Mouse (Mus musculus) kidney, postnatal 0 days (tissue): Measurements from ENCODE around the gene Cd9. TPM values are rescaled to one million over a fixed set of nuclear protein-coding genes. Genes with fewer than 3 reads are reported as not detected.

ENCODE experiments used
- ATAC-seq: fragments of 200-750 bp; cut with Nextera tagmentation; replicated peaks from 2 replicates; pipeline ENCODE4 v1.8.0; 2017; ENCODE audit warnings: low read depth, moderate number of reproducible peaks, moderate TSS enrichment, moderate library complexity; ENCODE audit not compliant: low FRiP score
- DNase-seq: peaks from one replicate; pipeline ENCODE4 v3.0.0-alpha.2; 2016; ENCODE audit warnings: low spot score
- H3K27ac ChIP-seq: fragments of 300-500 bp; sonication (generic); 2 replicates; pipeline ENCODE4 v1.5.1; 2014; ENCODE audit warnings: mild to moderate bottlenecking
- H3K27me3 ChIP-seq: fragments of 300-500 bp; sonication (generic); 2 replicates; pipeline ENCODE4 v1.6.1; 2014; ENCODE audit warnings: low read length, mixed read lengths; ENCODE audit not compliant: insufficient read depth
- H3K36me3 ChIP-seq: fragments of 300-500 bp; sonication (generic); 2 replicates; pipeline ENCODE4 v1.6.1; 2014; ENCODE audit warnings: low read length, mixed read lengths; ENCODE audit not compliant: insufficient read depth
- H3K4me1 ChIP-seq: fragments of 300-500 bp; sonication (generic); replicated peaks from 2 replicates; pipeline ENCODE4 v1.6.1; 2014; ENCODE audit warnings: antibody characterized with exemption, low read length, mixed read lengths; ENCODE audit not compliant: insufficient read depth
- H3K4me2 ChIP-seq: fragments of 300-500 bp; sonication (generic); 2 replicates; pipeline ENCODE4 v1.6.1; 2014; ENCODE audit warnings: mild to moderate bottlenecking, low read length, moderate library complexity, mixed read lengths
- H3K4me3 ChIP-seq: fragments of 300-500 bp; sonication (generic); replicated peaks from 2 replicates; pipeline ENCODE4 v1.5.1; 2014; ENCODE audit warnings: low read depth, low read length
- H3K9ac ChIP-seq: fragments of 300-500 bp; sonication (generic); 2 replicates; pipeline ENCODE4 v1.6.1; 2014; ENCODE audit warnings: low read depth, low read length
- H3K9me3 ChIP-seq: fragments of 300-500 bp; sonication (generic); replicated peaks from 2 replicates; pipeline ENCODE4 v1.6.1; 2016; ENCODE audit warnings: low read length, inconsistent platforms, mixed read lengths
- CTCF ChIP-seq: IDR thresholded peaks from 2 replicates; pipeline ENCODE4 v1.5.1; 2016; ENCODE audit warnings: antibody characterized with exemption, low read depth, mild to moderate bottlenecking, moderate library complexity
- WGBS: fragments of 180-500 bp; shearing (Covaris S2); extraction: QIAGEN DNeasy Blood & Tissue Kit; methylation state at CpG from one replicate; pipeline ENCODE4 v1.1.7; 2014; 5-methylcytosine and 5-hydroxymethylcytosine counted together
- polyA plus RNA-seq: library from polyadenylated mRNA; unstranded; fragments of >200 nt; fragmentation: Nextera tagmentation; extraction: Ambion mirVana; gene quantifications from 2 replicates; pipeline ENCODE4 v1.2.1, GENCODE M21; 2015

Gene Cd9
- polyA plus RNA-seq, 1 experiment from 2014 or later, result 278 TPM

DNA sequence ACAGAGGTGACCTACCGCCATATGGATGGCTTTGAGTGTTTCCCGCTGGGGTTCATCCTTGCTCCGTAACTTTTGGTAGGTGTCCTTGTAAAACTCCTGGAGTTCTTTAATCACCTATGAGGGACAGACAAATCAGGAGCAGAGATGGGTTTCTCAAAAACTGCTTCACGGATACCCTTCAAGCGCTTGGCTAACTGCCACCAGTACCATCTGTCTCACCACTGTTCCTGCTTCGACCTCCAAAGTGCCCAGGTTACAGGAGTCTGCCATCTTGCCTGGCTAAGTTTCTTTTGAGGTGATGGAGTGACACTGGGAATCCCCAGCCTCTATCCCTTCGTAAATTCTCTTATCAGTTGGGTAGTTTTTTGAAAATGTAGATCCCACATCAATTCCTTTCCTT lies 32.3 kb downstream of the Cd9 start:
- no peak for TF ChIP-seq CTCF
- Histone ChIP-seq H3K27ac (no peak overlapping the region), H3K36me3 (peaks cover 24% of the 10 kb centered on the region; the same call in 1 of the 2 replicates), H3K9ac (no peak overlapping the region), H3K27me3 (no peaks in the 10 kb centered on the region), H3K4me3 (no peak overlapping the region), H3K4me2 (no peak overlapping the region), H3K9me3 (no peaks in the 10 kb centered on the region), H3K4me1 (no peaks in the 10 kb centered on the region)
- DNase-seq (no peak), ATAC-seq (no peak)
- 94% methylated on average over 7 of the region's 7 CpGs for WGBS

DNA sequence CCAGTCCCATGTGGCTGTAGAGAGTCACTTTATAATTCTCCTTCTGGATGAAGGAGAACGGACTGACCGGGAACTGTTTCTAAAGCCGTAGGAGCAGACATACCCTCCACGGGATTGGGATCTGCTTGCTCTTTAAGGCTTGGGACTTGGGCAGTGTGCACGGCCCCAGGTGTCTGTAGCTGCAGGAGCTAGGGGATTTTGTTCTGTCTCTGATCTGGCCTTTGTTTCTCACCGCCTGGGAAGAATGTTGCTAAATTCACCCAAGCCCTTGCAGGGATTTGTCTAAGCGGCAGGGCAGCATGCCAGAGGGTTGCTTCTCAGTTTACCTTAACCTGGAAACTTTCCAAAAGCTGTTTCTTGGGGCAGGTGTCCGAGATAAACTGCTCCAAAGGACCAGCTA lies 32.8 kb downstream of the Cd9 start:
- DNase-seq (no peak), ATAC-seq (no peak)
- Histone ChIP-seq H3K9me3 (no peaks in the 10 kb centered on the region), H3K9ac (no peak overlapping the region), H3K4me3 (no peak overlapping the region), H3K36me3 (peaks cover 24% of the 10 kb centered on the region; the same call in 1 of the 2 replicates), H3K27ac (no peak overlapping the region), H3K4me1 (no peaks in the 10 kb centered on the region), H3K27me3 (no peaks in the 10 kb centered on the region), H3K4me2 (no peak overlapping the region)
- whole genome bisulfite sequencing, result 78% methylated on average over 8 of the region's 8 CpGs
- TF ChIP-seq CTCF, result no peak

DNA sequence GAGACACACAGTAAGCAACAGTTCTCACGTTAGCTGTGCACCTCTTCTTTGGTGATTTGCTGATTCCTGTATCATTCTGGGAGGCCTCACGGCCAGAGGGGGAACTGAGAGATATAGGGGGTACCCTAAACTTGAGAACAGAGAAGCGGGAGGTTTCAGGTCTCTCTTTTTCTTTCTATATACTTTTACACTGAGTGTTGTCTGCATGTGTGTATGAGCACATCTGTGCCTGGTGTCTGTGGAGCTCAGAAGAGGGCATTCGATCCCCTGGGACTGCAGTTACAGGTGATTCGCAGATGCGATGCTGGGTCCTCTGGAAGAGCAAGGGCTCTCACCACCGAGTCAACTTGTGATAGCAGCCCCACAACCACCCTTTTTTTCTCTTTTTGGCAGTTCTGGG lies 33.3 kb downstream of the Cd9 start:
- DNase-seq, result no peak
- 86% methylated on average over 7 of the region's 7 CpGs for WGBS
- H3K4me3 ChIP-seq, result no peak overlapping the region

DNA sequence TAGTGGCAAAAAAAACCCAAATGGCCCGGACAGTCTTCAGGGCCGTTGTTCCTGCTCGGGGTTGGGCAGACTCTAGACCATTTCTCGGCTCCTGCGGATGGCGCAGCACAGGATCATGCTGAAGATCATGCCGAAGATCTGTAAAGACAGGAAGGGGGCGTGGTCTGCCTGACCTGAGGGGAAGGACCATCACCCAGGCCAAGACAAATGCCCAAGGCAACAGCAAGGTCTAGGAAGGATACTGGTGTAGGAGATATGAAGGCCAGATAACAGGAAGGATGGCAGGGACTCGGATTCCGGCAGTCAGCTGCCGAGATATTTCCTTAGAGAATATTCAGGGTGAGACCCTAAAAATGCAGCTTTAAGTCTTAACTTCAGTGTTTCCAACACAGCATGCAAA lies 34.0 kb downstream of the Cd9 start:
- Histone ChIP-seq H3K9me3 (no peaks in the 10 kb centered on the region), H3K27ac (no peak overlapping the region)

More for the DNA sequence above, 33.3 kb downstream of the Cd9 start:
- ATAC-seq, result no peak
- Histone ChIP-seq H3K27me3 (no peaks in the 10 kb centered on the region), H3K27ac (no peak overlapping the region), H3K4me1 (no peaks in the 10 kb centered on the region), H3K9ac (no peak overlapping the region), H3K9me3 (no peaks in the 10 kb centered on the region), H3K36me3 (peaks cover 24% of the 10 kb centered on the region; the same call in 1 of the 2 replicates), H3K4me2 (no peak overlapping the region)
- TF ChIP-seq CTCF, result no peak

DNA sequence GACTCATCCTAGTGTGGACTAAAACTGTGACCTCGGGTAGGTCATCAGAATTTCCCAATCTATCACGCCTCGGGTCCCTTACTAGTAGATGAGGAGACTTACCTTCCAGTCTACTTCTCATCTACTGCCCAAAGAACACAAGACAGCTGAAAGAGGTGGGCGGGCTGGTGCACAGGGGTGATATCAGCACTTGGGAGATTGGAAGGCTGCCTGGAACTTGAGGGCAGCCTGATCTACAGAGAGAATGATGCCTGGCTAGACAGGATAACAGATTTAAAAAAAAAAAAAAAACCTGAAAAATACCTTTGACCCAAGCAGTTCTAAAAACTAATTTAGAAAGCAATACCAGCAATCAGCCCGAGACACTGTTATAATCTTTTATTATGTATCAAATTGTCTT lies 34.7 kb downstream of the Cd9 start:
- Histone ChIP-seq H3K9ac (no peak overlapping the region), H3K4me3 (no peak overlapping the region), H3K27me3 (no peaks in the 10 kb centered on the region), H3K36me3 (peaks cover 24% of the 10 kb centered on the region; the same call in 1 of the 2 replicates), H3K4me2 (no peak overlapping the region), H3K9me3 (no peaks in the 10 kb centered on the region), H3K27ac (no peak overlapping the region), H3K4me1 (no peaks in the 10 kb centered on the region)
- ATAC-seq (no peak), DNase-seq (no peak)
- 92% methylated on average over 5 of the region's 5 CpGs for WGBS
- no peak for TF ChIP-seq CTCF

More for the DNA sequence above, 34.0 kb downstream of the Cd9 start:
- no peak for TF ChIP-seq CTCF
- Histone ChIP-seq H3K4me2 (no peak overlapping the region), H3K9ac (no peak overlapping the region), H3K4me3 (no peak overlapping the region), H3K27me3 (no peaks in the 10 kb centered on the region), H3K4me1 (no peaks in the 10 kb centered on the region), H3K36me3 (peaks cover 24% of the 10 kb centered on the region; the same call in 1 of the 2 replicates)
- 80% methylated on average over 11 of the region's 11 CpGs for WGBS
- no peak for ATAC-seq
- no peak for DNase-seq

DNA sequence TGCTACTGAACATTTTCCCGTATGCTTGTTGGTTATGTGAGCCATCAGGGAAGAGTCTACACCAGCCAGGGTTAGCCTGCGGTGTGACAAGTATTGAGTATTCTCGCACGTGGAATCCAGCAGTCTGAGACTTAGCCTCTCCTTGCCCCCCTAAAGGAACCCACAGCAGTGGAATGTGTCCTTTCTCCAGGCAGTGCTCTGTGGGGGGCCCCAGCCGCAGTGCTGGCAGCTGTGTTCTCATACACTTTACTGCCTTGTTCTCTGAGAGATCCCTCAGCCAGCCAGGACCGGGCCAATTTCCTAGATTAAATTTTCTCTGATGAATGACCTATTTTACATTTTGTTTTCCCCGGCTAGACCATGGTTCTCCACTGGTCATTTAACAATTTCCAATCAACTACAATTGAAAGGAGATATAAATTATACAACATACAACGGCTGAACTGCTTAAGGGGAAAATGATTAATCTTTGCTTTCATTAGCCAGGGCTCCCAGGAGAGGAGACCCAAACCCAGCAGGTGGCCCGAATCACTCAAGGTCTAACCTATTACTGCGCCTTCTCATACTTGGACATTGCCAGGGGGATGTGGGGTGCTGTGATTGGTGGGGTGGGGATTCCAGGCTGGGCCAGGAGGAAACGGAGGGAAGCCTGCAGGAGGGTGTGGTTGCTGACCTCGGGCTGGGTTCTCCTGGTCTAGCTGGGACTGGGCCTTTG lies 38.6 kb downstream of the Cd9 start:
- Histone ChIP-seq H3K27me3 (no peaks in the 10 kb centered on the region), H3K9me3 (no peaks in the 10 kb centered on the region), H3K27ac (0 out of 2 replicates have a peak overlapping the region, but pooled peaks have one; percentile 63), H3K9ac (no peak overlapping the region), H3K4me3 (no peak overlapping the region), H3K36me3 (no peaks in the 10 kb centered on the region), H3K4me1 (no peaks in the 10 kb centered on the region), H3K4me2 (no peak overlapping the region)
- ATAC-seq, result peak; percentile 45; the same call in 1 of the 2 replicates
- TF ChIP-seq CTCF, result no peak
- WGBS, result 32% methylated on average over 12 of the region's 12 CpGs
- DNase-seq, result peak; percentile 53
